14 mouse cellular contexts compared by ENCODE assay signal in genomic region chr16:39363657-39364056, GRCm38 (mm10).
"Had no signal": no experiment of that assay in that cellular context is flagged by ENCODE, and none has a peak within 500 bp of the region (broad histone marks: within the 10 kb centered on the region; RNA-seq: fewer than 3 reads in every experiment).

No protein-coding gene starts in this region.

- DNase-seq: kidney, adult 18-20 months; kidney, adult 9 months; kidney, postnatal 25 days; liver, embryonic 13.5 days; lung, adult 2 months; lung, postnatal 14 days; lung, postnatal 4 days; right cerebral cortex, adult 18-20 months; right cerebral cortex, postnatal 14 days; right cerebral cortex, postnatal 4 days; thymus, postnatal 25 days had no signal

- H3K36me3 ChIP-seq: liver, embryonic 13.5 days; neural tube, embryonic 12.5 days; neural tube, embryonic 15.5 days had no signal

- H3K9ac ChIP-seq: liver, embryonic 13.5 days; neural tube, embryonic 12.5 days; neural tube, embryonic 15.5 days had no signal

- H3K4me3 ChIP-seq: liver, embryonic 13.5 days; neural tube, embryonic 12.5 days; neural tube, embryonic 15.5 days had no signal

- H3K27me3 ChIP-seq: liver, embryonic 13.5 days; neural tube, embryonic 12.5 days; neural tube, embryonic 15.5 days had no signal

- H3K4me1 ChIP-seq: liver, embryonic 13.5 days; neural tube, embryonic 12.5 days; neural tube, embryonic 15.5 days had no signal

- H3K9me3 ChIP-seq: liver, embryonic 13.5 days; neural tube, embryonic 12.5 days; neural tube, embryonic 15.5 days had no signal

- H3K27ac ChIP-seq: liver, embryonic 13.5 days; neural tube, embryonic 12.5 days; neural tube, embryonic 15.5 days had no signal

- H3K4me2 ChIP-seq: liver, embryonic 13.5 days; midbrain, embryonic 11.5 days; neural tube, embryonic 12.5 days; neural tube, embryonic 15.5 days had no signal
